Mouse (Mus musculus): ENCODE results near the gene Ncbp2. TPM values are rescaled to one million over a fixed set of nuclear protein-coding genes. Genes with fewer than 3 reads are reported as not detected.

The Ncbp2 gene
- polyA plus RNA-seq (2016; fragmentation: Nextera tagmentation; extraction: Ambion mirVana) = 143 and 146 TPM in 2 replicates

GRCm38 (mm10) chr16:31948345-31948774 is at the start of gene Ncbp2, which contains the start of gene 0610012G03Rik:
Gene Ncbp2 (plus strand): TSS chr16:31948513.
Gene 0610012G03Rik (minus strand): TSS chr16:31948494.
- H3K27me3 ChIP-seq (ENCODE audit: poor library complexity, severe bottlenecking) = no peaks in the 10 kb centered on the region
- under 1% methylated on average over 55 of the region's 55 CpGs for WGBS
- no peaks in the 10 kb centered on the region for H3K9me3 ChIP-seq
- H3K4me1 ChIP-seq = peaks cover 49% of the 10 kb centered on the region
- H3K27ac ChIP-seq = peak within 1 kb of the TSS; percentile 92
- peak; percentile 97 for DNase-seq (ENCODE audit: extremely low spot score, low spot score)
- H3K4me3 ChIP-seq = peak within 1 kb of the TSS; percentile 88
- peaks cover 53% of the 10 kb centered on the region for H3K36me3 ChIP-seq (replicated peaks)

GRCm38 (mm10) chr16:31898546-31899326 is 49.6 kb upstream of the Ncbp2 start:
- Histone ChIP-seq H3K9me3 (peaks cover 7% of the 10 kb centered on the region), H3K27me3 (ENCODE audit: poor library complexity, severe bottlenecking) (peaks cover 24% of the 10 kb centered on the region), H3K4me3 (no peak overlapping the region), H3K4me1 (peaks cover 26% of the 10 kb centered on the region), H3K27ac (no peak overlapping the region), H3K36me3 (replicated peaks) (no peaks in the 10 kb centered on the region)
- no peak for DNase-seq (ENCODE audit: extremely low spot score, low spot score)
- 84% methylated on average over 18 of the region's 18 CpGs for WGBS

GRCm38 (mm10) chr16:31901886-31902285 is 46.4 kb upstream of the Ncbp2 start:
- no peak for DNase-seq (ENCODE audit: extremely low spot score, low spot score)
- Histone ChIP-seq H3K36me3 (replicated peaks) (no peaks in the 10 kb centered on the region), H3K27ac (no peak overlapping the region), H3K4me1 (peaks cover 32% of the 10 kb centered on the region), H3K4me3 (no peak overlapping the region), H3K9me3 (peaks cover 7% of the 10 kb centered on the region), H3K27me3 (ENCODE audit: poor library complexity, severe bottlenecking) (peaks cover 23% of the 10 kb centered on the region)
- 89% methylated on average over 1 of the region's 1 CpGs for WGBS

GRCm38 (mm10) chr16:31903239-31903638 is 45.1 kb upstream of the Ncbp2 start:
- no peak overlapping the region for H3K4me3 ChIP-seq
- 88% methylated on average over 8 of the region's 8 CpGs for whole genome bisulfite sequencing
- H3K36me3 ChIP-seq (replicated peaks) = no peaks in the 10 kb centered on the region
- peaks cover 21% of the 10 kb centered on the region for H3K4me1 ChIP-seq
- H3K9me3 ChIP-seq = peaks cover 7% of the 10 kb centered on the region
- DNase-seq (ENCODE audit: extremely low spot score, low spot score) = no peak
- peaks cover 15% of the 10 kb centered on the region for H3K27me3 ChIP-seq (ENCODE audit: poor library complexity, severe bottlenecking)
- no peak overlapping the region for H3K27ac ChIP-seq

- Histone ChIP-seq H3K36me3 (replicated peaks) (no peaks in the 10 kb centered on the region), H3K27me3 (ENCODE audit: poor library complexity, severe bottlenecking) (peaks cover 20% of the 10 kb centered on the region), H3K27ac (no peak overlapping the region), H3K4me3 (no peak overlapping the region), H3K9me3 (peaks cover under 1% of the 10 kb centered on the region; the same call in 1 of the 2 replicates), H3K4me1 (peaks cover 15% of the 10 kb centered on the region)
- DNase-seq (ENCODE audit: extremely low spot score, low spot score) = no peak
- WGBS = 76% methylated on average over 4 of the region's 4 CpGs
These were observed 43.0 kb upstream of the Ncbp2 start for GRCm38 (mm10) chr16:31905331-31905730.

GRCm38 (mm10) chr16:31905891-31906825 is 42.2 kb upstream of the Ncbp2 start:
- WGBS = 38% methylated on average over 20 of the region's 20 CpGs
- H3K27ac ChIP-seq = no peak overlapping the region
- H3K9me3 ChIP-seq = no peaks in the 10 kb centered on the region
- H3K36me3 ChIP-seq (replicated peaks) = no peaks in the 10 kb centered on the region
- H3K4me1 ChIP-seq = peaks cover 15% of the 10 kb centered on the region
- H3K4me3 ChIP-seq = peak overlapping the region; percentile 36
- DNase-seq (ENCODE audit: extremely low spot score, low spot score) = no peak
- peaks cover 20% of the 10 kb centered on the region for H3K27me3 ChIP-seq (ENCODE audit: poor library complexity, severe bottlenecking)

GRCm38 (mm10) chr16:31906896-31907295 is 41.4 kb upstream of the Ncbp2 start:
- peaks cover 20% of the 10 kb centered on the region for H3K27me3 ChIP-seq (ENCODE audit: poor library complexity, severe bottlenecking)
- no peak for DNase-seq (ENCODE audit: extremely low spot score, low spot score)
- no peaks in the 10 kb centered on the region for H3K9me3 ChIP-seq
- H3K36me3 ChIP-seq (replicated peaks) = no peaks in the 10 kb centered on the region
- 10% methylated on average over 9 of the region's 9 CpGs for WGBS
- H3K4me3 ChIP-seq = peak overlapping the region; percentile 36
- no peak overlapping the region for H3K27ac ChIP-seq
- H3K4me1 ChIP-seq = peaks cover 15% of the 10 kb centered on the region

GRCm38 (mm10) chr16:31908959-31909358 is 39.4 kb upstream of the Ncbp2 start:
- H3K36me3 ChIP-seq (replicated peaks) = no peaks in the 10 kb centered on the region
- WGBS = 70% methylated on average over 11 of the region's 11 CpGs

GRCm38 (mm10) chr16:31910281-31910847 is 37.9 kb upstream of the Ncbp2 start:
- peaks cover 15% of the 10 kb centered on the region for H3K4me1 ChIP-seq
- 79% methylated on average over 10 of the region's 10 CpGs for WGBS
- no peaks in the 10 kb centered on the region for H3K9me3 ChIP-seq
- H3K4me3 ChIP-seq = no peak overlapping the region
- DNase-seq (ENCODE audit: extremely low spot score, low spot score) = no peak
- no peak overlapping the region for H3K27ac ChIP-seq
- no peaks in the 10 kb centered on the region for H3K36me3 ChIP-seq (replicated peaks)
- peaks cover 18% of the 10 kb centered on the region for H3K27me3 ChIP-seq (ENCODE audit: poor library complexity, severe bottlenecking)

More at GRCm38 (mm10) chr16:31908959-31909358, 39.4 kb upstream of the Ncbp2 start:
- Histone ChIP-seq H3K9me3 (no peaks in the 10 kb centered on the region), H3K4me1 (peaks cover 15% of the 10 kb centered on the region), H3K27ac (no peak overlapping the region), H3K4me3 (no peak overlapping the region), H3K27me3 (ENCODE audit: poor library complexity, severe bottlenecking) (peaks cover 20% of the 10 kb centered on the region)
- no peak for DNase-seq (ENCODE audit: extremely low spot score, low spot score)

- 87% methylated on average over 11 of the region's 11 CpGs for WGBS
- Histone ChIP-seq H3K9me3 (no peaks in the 10 kb centered on the region), H3K36me3 (replicated peaks) (no peaks in the 10 kb centered on the region), H3K4me1 (peaks cover 4% of the 10 kb centered on the region), H3K27me3 (ENCODE audit: poor library complexity, severe bottlenecking) (0 out of 2 replicates have a peak, but pooled peaks cover 3% of the 10 kb centered on the region), H3K27ac (no peak overlapping the region), H3K4me3 (no peak overlapping the region)
- DNase-seq (ENCODE audit: extremely low spot score, low spot score) = no peak
These were observed 30.5 kb upstream of the Ncbp2 start for GRCm38 (mm10) chr16:31917776-31918175.

GRCm38 (mm10) chr16:31918248-31918724 is 30.0 kb upstream of the Ncbp2 start:
- Histone ChIP-seq H3K4me1 (peaks cover 4% of the 10 kb centered on the region), H3K36me3 (replicated peaks) (no peaks in the 10 kb centered on the region), H3K9me3 (no peaks in the 10 kb centered on the region), H3K27me3 (ENCODE audit: poor library complexity, severe bottlenecking) (0 out of 2 replicates have a peak, but pooled peaks cover 3% of the 10 kb centered on the region), H3K27ac (0 out of 2 replicates have a peak overlapping the region, but pooled peaks have one; percentile 52), H3K4me3 (peak overlapping the region; percentile 24)
- 6% methylated on average over 14 of the region's 14 CpGs for WGBS
- DNase-seq (ENCODE audit: extremely low spot score, low spot score) = peak; percentile 80

- no peaks in the 10 kb centered on the region for H3K27me3 ChIP-seq (ENCODE audit: poor library complexity, severe bottlenecking)
- no peaks in the 10 kb centered on the region for H3K9me3 ChIP-seq
- 88% methylated on average over 6 of the region's 6 CpGs for WGBS
- H3K4me3 ChIP-seq = no peak overlapping the region
- no peaks in the 10 kb centered on the region for H3K36me3 ChIP-seq (replicated peaks)
- DNase-seq (ENCODE audit: extremely low spot score, low spot score) = no peak
- peaks cover 8% of the 10 kb centered on the region; the same call in 1 of the 2 replicates for H3K4me1 ChIP-seq
- no peak overlapping the region for H3K27ac ChIP-seq
These were observed 23.9 kb upstream of the Ncbp2 start for GRCm38 (mm10) chr16:31924368-31924767.

Measured in forebrain, embryonic 10.5 days (tissue).